Mouse (Mus musculus) cerebellum, adult 2 months (tissue): ENCODE measurements around the gene Wasf2.

Experiments used
- CTCF ChIP-seq: fragments of 200-500 bp; IDR thresholded peaks from 2 replicates; pipeline ENCODE4 v1.5.1; 2011; ENCODE audit warnings: low read depth, mild to moderate bottlenecking, control low read depth, low read length, moderate library complexity, borderline replicate concordance; ENCODE audit not compliant: insufficient read depth
- POLR2A ChIP-seq: fragments of 200-500 bp; IDR thresholded peaks from 2 replicates; pipeline ENCODE4 v1.6.1; 2011; ENCODE audit warnings: low read length, control low read depth, borderline replicate concordance; ENCODE audit not compliant: insufficient read depth

DNA sequence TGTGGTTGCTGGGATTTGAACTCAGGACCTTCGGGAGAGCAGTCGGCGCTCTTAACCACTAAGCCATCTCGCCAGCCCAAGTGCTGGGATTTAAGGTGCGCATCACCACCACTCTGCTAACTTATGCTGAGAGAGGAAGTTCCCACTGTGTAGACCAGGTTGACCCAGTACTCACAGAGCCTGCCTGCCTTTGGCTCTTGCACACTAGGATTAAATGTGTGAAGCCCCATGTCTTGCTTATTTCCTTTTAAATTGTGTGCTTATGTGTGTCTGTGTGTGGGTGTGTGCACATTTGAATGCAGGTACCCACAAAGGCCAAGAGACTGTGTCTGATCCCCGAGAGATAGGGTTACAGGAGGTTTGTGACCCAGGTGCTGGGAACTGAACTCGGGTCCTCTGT is 23.6 kb upstream of the Wasf2 start:
- no peak for TF ChIP-seq CTCF
- no peak for TF ChIP-seq POLR2A
